Mouse (Mus musculus): ENCODE results near the gene Msh5. TPM values are rescaled to one million over a fixed set of nuclear protein-coding genes. Genes with fewer than 3 reads are reported as not detected.

Msh5 gene
- polyA plus RNA-seq, 1 experiment from 2014 or later = 5.9 TPM

DNA sequence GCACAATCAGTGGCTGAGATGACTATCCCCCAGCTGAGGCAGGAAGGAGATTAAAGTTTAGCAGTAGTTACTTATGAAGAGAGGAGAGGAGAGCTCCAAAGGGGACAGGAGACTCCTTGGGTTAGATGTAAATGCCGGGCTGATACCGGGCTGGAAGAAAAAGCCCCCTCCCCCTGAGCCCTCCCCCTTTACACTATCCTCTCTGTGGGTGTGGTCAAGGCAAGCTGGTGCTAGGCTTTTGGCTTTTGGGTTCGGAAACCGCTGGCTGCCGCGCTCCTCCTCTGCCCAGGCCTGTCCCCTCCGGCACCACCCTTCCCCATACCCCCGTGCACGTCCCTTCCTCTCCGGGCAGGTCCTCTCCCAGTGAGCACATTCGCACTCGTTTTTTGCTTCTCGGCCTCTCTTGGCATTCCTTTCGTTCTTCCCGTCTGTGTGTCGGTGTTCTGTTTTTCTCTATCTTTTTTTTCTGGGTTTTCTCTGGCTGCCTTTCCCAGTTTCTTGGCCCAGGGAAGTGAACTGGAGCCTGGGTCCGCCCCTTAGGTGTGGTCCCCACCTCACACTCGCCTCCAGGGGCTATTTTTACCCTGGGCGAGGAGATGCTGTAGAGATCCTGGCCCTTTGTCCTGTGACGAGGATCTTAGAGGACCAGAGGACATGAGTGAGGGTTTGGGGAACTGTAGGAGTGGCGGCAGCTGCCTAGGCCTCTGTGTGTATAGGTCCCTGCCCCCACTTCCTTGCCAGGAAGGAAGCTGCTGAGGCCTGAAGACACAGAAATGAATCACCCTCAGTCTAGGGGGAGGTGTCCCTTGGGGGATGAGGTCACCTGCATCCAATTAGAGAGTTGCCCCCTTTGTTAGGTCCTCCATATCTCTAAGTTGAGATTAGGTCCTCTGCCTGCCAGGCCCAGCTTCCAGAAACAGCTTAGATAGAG, 4.9 kb upstream of the Msh5 start:
- peaks cover 32% of the 10 kb centered on the region for H3K4me1 ChIP-seq (ENCODE audit: control insufficient read depth, insufficient read depth, low read length)

DNA sequence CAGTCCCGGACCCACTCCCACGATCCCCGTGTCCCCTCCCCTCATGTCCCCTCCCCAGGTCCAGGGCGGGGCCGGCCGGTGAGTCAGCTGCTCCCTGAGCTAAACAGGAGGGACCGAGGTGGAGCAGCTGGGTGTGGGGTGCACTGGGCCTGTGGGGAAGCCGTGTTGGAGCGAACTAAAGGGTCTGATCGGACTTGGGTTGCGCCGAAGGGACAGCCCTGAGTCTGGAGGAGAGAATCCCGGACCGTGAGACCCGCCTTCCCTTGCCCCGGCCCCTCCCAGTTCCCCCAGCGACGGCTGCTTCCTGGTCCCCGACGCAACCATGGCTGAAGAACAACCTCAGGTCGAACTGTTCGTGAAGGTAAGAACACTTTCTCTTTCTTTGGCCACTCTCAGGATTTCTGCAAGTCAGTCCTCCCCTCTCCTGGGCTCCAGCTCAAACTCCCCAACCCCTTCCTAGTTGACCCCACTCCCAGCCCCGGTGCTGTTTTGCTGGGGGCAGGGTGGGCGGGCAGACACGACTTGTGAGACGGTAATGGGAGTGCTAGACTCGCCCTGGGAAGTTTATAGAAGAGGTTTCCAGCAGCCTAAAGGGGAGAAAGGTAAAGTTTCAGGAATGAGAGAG, 3.7 kb upstream of the Msh5 start:
- H3K9me3 ChIP-seq (ENCODE audit: control insufficient read depth, low read length) = no peaks in the 10 kb centered on the region
- peak overlapping the region; percentile 61 for H3K4me3 ChIP-seq (ENCODE audit: low read length)
- ATAC-seq (ENCODE audit: low FRiP score, low TSS enrichment) = peak; percentile 30
- 0% methylated on average over 27 of the region's 27 CpGs for WGBS
- H3K4me1 ChIP-seq (ENCODE audit: control insufficient read depth, insufficient read depth, low read length) = peaks cover 32% of the 10 kb centered on the region
- peak overlapping the region; percentile 60 for H3K4me2 ChIP-seq (replicated peaks; ENCODE audit: low read depth, low read length)
- H3K36me3 ChIP-seq (ENCODE audit: control insufficient read depth, insufficient read depth, low read length) = peaks cover 28% of the 10 kb centered on the region
- peak overlapping the region; percentile 100 for H3K27ac ChIP-seq (ENCODE audit: low read depth, low read length)
- H3K27me3 ChIP-seq (ENCODE audit: control insufficient read depth, insufficient read depth, low read length) = no peaks in the 10 kb centered on the region
- peak overlapping the region; percentile 80 for H3K9ac ChIP-seq (ENCODE audit: low read depth, low read length)

More for the DNA sequence above, 4.9 kb upstream of the Msh5 start:
- peak overlapping the region; percentile 80 for H3K9ac ChIP-seq (ENCODE audit: low read depth, low read length)
- 2% methylated on average over 21 of the region's 21 CpGs for WGBS
- H3K9me3 ChIP-seq (ENCODE audit: control insufficient read depth, low read length) = no peaks in the 10 kb centered on the region
- H3K4me3 ChIP-seq (ENCODE audit: low read length) = peak overlapping the region; percentile 61
- ATAC-seq (ENCODE audit: low FRiP score, low TSS enrichment) = peak; percentile 70
- peak overlapping the region; percentile 60 for H3K4me2 ChIP-seq (replicated peaks; ENCODE audit: low read depth, low read length)
- H3K27ac ChIP-seq (ENCODE audit: low read depth, low read length) = peak overlapping the region; percentile 100
- no peaks in the 10 kb centered on the region for H3K27me3 ChIP-seq (ENCODE audit: control insufficient read depth, insufficient read depth, low read length)
- peaks cover 39% of the 10 kb centered on the region for H3K36me3 ChIP-seq (ENCODE audit: control insufficient read depth, insufficient read depth, low read length)

DNA sequence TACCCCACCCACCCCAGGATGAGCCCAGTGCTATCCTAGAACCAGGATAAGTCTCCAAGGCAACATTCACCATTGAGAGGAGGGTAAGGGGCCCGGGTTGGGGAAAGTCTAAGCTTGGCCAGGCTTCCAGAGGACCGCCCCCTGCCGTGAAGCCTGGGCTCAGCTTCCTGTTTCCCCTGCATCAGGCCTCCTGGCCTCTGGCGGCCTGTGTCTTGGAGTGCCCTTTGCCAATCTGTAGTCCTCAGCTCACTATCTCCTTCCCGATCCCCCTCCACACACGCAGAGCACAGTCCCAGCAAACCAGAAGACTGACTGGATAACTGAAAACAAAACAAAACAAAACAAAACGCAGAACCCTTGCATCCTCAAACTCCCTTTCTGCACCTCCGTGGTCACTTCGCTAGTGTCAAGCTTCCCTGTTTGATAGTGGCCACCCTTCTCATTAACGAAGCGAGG, 3.0 kb upstream of the Msh5 start, which contains the start of gene Clic1:
Clic1 (plus strand) TSS at position 406 of the 456 bp plus-strand sequence.
- H3K4me3 ChIP-seq (ENCODE audit: low read length) = peak within 1 kb of the TSS; percentile 61
- H3K9ac ChIP-seq (ENCODE audit: low read depth, low read length) = peak within 1 kb of the TSS; percentile 80
- no peaks in the 10 kb centered on the region for H3K27me3 ChIP-seq (ENCODE audit: control insufficient read depth, insufficient read depth, low read length)
- ATAC-seq (ENCODE audit: low FRiP score, low TSS enrichment) = peak; percentile 24
- peaks cover 36% of the 10 kb centered on the region for H3K4me1 ChIP-seq (ENCODE audit: control insufficient read depth, insufficient read depth, low read length)
- H3K9me3 ChIP-seq (ENCODE audit: control insufficient read depth, low read length) = no peaks in the 10 kb centered on the region
- 3% methylated on average over 11 of the region's 11 CpGs for WGBS
- peaks cover 24% of the 10 kb centered on the region for H3K36me3 ChIP-seq (ENCODE audit: control insufficient read depth, insufficient read depth, low read length)
- peak within 1 kb of the TSS; percentile 100 for H3K27ac ChIP-seq (ENCODE audit: low read depth, low read length)
- H3K4me2 ChIP-seq (replicated peaks; ENCODE audit: low read depth, low read length) = peak within 1 kb of the TSS; percentile 60

DNA sequence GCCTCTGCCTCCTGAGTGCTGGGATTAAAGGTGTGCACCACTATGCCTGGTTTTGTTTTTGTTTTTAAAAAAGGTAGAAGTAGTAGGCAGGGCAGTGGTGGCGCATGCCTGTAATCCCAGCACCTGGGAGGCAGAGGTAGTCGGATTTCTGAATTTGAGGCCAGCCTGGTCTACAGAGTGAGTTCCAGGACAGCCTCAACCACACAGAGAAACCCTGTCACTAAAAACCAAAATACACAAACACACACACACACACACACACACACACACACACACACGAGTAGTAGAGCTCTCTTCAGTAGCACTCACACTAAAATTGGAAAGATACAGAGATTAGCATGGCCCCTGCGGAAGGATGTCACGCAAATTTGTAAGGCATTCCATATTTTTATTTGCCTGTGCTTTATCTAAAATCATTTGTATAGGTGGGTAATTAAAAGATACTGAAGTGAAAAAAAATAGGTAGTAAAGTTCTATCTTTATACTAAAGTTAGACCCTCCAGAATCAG, 2.4 kb upstream of the Msh5 start:
- no peaks in the 10 kb centered on the region for H3K9me3 ChIP-seq (ENCODE audit: control insufficient read depth, low read length)
- H3K36me3 ChIP-seq (ENCODE audit: control insufficient read depth, insufficient read depth, low read length) = peaks cover 18% of the 10 kb centered on the region
- H3K9ac ChIP-seq (ENCODE audit: low read depth, low read length) = peak overlapping the region; percentile 80; the same call in 1 of the 2 replicates
- ATAC-seq (ENCODE audit: low FRiP score, low TSS enrichment) = no peak
- peak overlapping the region; percentile 60; the same call in 1 of the 2 replicates for H3K4me2 ChIP-seq (replicated peaks; ENCODE audit: low read depth, low read length)
- peak overlapping the region; percentile 61; the same call in 1 of the 2 replicates for H3K4me3 ChIP-seq (ENCODE audit: low read length)
- no peaks in the 10 kb centered on the region for H3K27me3 ChIP-seq (ENCODE audit: control insufficient read depth, insufficient read depth, low read length)
- H3K27ac ChIP-seq (ENCODE audit: low read depth, low read length) = peak overlapping the region; percentile 100
- peaks cover 36% of the 10 kb centered on the region for H3K4me1 ChIP-seq (ENCODE audit: control insufficient read depth, insufficient read depth, low read length)
- 70% methylated on average over 5 of the region's 5 CpGs for WGBS

DNA sequence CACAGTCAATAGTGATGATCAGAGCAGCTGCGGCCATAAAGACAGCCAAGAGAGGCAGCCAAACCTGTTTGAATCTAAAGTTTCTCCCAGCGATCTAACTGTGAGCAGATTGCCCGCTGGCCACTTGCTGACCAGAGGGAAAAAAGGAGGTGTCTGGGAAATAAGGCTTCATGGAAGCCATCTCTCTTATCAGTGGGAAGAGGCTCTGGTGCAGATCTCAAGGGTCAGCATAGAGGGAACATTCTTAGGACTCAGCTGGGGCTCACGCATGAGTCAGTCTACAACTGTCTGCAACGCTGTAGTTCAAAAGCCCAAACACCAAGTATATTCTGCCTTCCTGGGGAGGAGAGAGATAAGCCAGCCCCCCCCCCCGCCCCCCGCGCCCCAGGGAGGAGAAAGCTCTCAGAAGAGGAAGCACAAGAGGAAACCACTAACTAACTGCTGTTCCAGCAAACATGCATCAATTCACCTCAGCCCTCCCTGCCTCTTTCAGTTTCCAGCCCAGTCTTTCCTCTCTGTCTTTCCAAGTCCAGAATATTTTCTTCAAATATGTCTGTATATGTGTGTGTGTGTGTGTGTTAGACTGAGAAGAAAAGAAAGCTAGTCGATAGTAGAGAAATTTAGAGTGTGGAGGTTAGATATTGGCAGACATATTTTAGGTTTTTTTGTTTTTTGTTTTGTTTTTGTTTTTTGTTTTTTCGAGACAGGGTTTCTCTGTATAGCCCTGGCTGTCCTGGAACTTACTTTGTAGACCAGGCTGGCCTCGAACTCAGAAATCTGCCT, 1.8 kb upstream of the Msh5 start:
- Histone ChIP-seq H3K9me3 (ENCODE audit: control insufficient read depth, low read length) (no peaks in the 10 kb centered on the region), H3K27me3 (ENCODE audit: control insufficient read depth, insufficient read depth, low read length) (no peaks in the 10 kb centered on the region), H3K9ac (ENCODE audit: low read depth, low read length) (no peak overlapping the region; the same call in 1 of the 2 replicates), H3K4me3 (ENCODE audit: low read length) (no peak overlapping the region), H3K36me3 (ENCODE audit: control insufficient read depth, insufficient read depth, low read length) (peaks cover 11% of the 10 kb centered on the region), H3K4me2 (replicated peaks; ENCODE audit: low read depth, low read length) (peak overlapping the region; percentile 6; the same call in 1 of the 2 replicates), H3K27ac (ENCODE audit: low read depth, low read length) (peak overlapping the region; percentile 100), H3K4me1 (ENCODE audit: control insufficient read depth, insufficient read depth, low read length) (peaks cover 36% of the 10 kb centered on the region)
- no peak for ATAC-seq (ENCODE audit: low FRiP score, low TSS enrichment)
- 34% methylated on average over 11 of the region's 11 CpGs for WGBS

DNA sequence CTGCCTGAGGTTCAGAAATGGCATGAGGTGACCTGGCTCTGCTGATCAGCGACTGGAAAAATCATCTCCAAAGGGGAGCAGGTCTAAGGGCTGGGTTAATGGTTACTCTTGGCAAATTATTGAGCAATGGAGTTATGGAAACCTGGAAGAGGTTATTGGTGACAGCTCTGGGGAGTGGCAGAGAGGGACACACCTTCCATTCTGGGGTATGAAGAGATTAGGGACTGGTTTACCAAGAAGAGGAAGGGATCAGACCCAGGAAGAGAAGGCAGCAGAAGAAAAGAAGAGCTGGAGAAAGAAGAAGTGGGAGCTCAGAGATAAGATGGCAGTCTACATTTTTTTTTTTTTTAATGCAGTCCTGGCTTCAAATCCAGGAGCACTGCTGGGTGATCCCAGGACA, 1.1 kb upstream of the Msh5 start:
- H3K27me3 ChIP-seq (ENCODE audit: control insufficient read depth, insufficient read depth, low read length) = no peaks in the 10 kb centered on the region
- peak overlapping the region; percentile 98; the same call in 1 of the 2 replicates for H3K4me2 ChIP-seq (replicated peaks; ENCODE audit: low read depth, low read length)
- no peaks in the 10 kb centered on the region for H3K9me3 ChIP-seq (ENCODE audit: control insufficient read depth, low read length)
- WGBS = 33% methylated on average over 1 of the region's 1 CpGs
- peak overlapping the region; percentile 100 for H3K27ac ChIP-seq (ENCODE audit: low read depth, low read length)
- H3K4me1 ChIP-seq (ENCODE audit: control insufficient read depth, insufficient read depth, low read length) = peaks cover 36% of the 10 kb centered on the region
- H3K36me3 ChIP-seq (ENCODE audit: control insufficient read depth, insufficient read depth, low read length) = peaks cover 5% of the 10 kb centered on the region
- no peak overlapping the region for H3K4me3 ChIP-seq (ENCODE audit: low read length)
- no peak for ATAC-seq (ENCODE audit: low FRiP score, low TSS enrichment)
- H3K9ac ChIP-seq (ENCODE audit: low read depth, low read length) = no peak overlapping the region

DNA sequence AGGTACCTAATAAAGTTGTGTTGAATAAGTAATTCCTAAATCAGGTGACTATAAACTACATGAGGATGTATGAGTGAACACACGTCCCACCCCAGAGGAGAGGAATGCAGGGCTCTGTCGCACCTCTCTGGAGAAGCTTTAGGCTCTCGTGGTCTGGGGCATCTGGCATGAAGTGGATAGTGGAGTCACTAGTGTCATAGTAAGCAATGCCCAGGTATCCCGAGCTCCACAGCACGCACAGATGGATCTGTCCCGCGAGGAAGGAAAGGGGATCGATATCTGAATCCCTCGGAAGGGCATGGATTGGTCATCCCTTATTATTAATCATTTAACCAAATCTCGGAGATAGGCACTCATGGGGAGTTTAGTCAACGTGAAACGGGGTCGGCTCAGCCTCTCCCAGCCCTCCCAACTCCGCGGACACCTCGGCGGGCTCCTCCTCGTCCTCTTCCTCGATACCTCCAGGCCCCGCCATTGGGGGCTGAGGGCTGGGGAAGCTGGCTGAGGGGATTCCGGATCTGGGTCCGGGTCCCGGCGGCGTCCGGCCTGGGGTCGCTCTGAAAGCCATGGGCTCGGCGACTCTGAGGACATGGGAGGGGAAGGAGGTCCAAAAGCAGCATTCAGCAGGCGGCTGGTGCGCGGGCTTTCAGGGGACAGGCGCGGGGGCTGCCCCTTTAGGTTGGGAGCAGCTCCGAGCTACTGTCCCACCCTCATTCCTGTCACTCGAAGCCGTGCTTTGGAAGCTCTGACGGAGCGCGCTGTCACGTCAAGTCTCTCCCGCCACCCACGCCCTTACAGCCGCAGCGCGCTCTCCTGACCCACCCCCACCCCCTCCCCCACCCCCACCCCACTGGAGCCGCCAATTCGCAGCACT, 501 bp downstream of the Msh5 start:
- Histone ChIP-seq H3K9me3 (ENCODE audit: control insufficient read depth, low read length) (no peaks in the 10 kb centered on the region), H3K36me3 (ENCODE audit: control insufficient read depth, insufficient read depth, low read length) (no peaks in the 10 kb centered on the region), H3K4me1 (ENCODE audit: control insufficient read depth, insufficient read depth, low read length) (peaks cover 31% of the 10 kb centered on the region), H3K27ac (ENCODE audit: low read depth, low read length) (peak overlapping the region; percentile 88), H3K27me3 (ENCODE audit: control insufficient read depth, insufficient read depth, low read length) (no peaks in the 10 kb centered on the region), H3K4me2 (replicated peaks; ENCODE audit: low read depth, low read length) (peak overlapping the region; percentile 98), H3K9ac (ENCODE audit: low read depth, low read length) (peak overlapping the region; percentile 89), H3K4me3 (ENCODE audit: low read length) (peak overlapping the region; percentile 62)
- WGBS = 3% methylated on average over 47 of the region's 48 CpGs
- no peak; the same call in 1 of the 2 replicates for ATAC-seq (ENCODE audit: low FRiP score, low TSS enrichment)

Measured in kidney, embryonic 14.5 days (tissue).